Mouse (Mus musculus): ENCODE measurements around the gene Anapc16. TPM values are rescaled to one million over a fixed set of nuclear protein-coding genes. Genes with fewer than 3 reads are reported as not detected.

Gene Anapc16
- total RNA-seq (2012; rRNA removed) (61.5 and 73.0 TPM in 2 replicates), polyA plus RNA-seq (2012; ENCODE audit: insufficient read depth in 1 of 2, insufficient read length in 2 of 2, low read depth in 1 of 2, low replicate concordance in 2 of 2, missing spikeins in 1 of 2) (10 to 100 TPM in 1 of 2 experiments, not detected in 1; 53.7 TPM)

GRCm38 (mm10) chr10:60002673-60003212, at the start of gene Anapc16, which contains the start of gene Ascc1:
Anapc16 (minus strand) TSS chr10:60003135.
Ascc1 (plus strand) TSS chr10:60002805.
- H3K36me3 ChIP-seq (ENCODE audit: control insufficient read depth in 1 of 2, insufficient read depth in 2 of 2, low read length in 2 of 2): peaks cover 0 to 29% of the 10 kb centered on the region in 2 experiments; a peak in 2 of 4 replicates
- H3K4me1 ChIP-seq (ENCODE audit: control insufficient read depth in 1 of 2, insufficient read depth in 2 of 2, low read length in 2 of 2): peaks cover 7 to 17% of the 10 kb centered on the region in 2 experiments
- H3K9ac ChIP-seq (ENCODE audit: control insufficient read depth, low read depth, low read length, poor library complexity, severe bottlenecking): peak within 1 kb of the TSS; percentile 91
- H3K4me3 ChIP-seq (ENCODE audit: control insufficient read depth in 1 of 2, insufficient read depth in 1 of 2, low read depth in 2 of 2, low read length in 2 of 2): peak within 1 kb of the TSS; percentile 76 to 90
- peak within 1 kb of the TSS; percentile 95 for H3K27ac ChIP-seq (ENCODE audit: control insufficient read depth, low read depth, low read length)
- no peaks in the 10 kb centered on the region for H3K9me3 ChIP-seq (replicated peaks; ENCODE audit: insufficient read depth, low read length)
- DNase-seq (ENCODE audit: low read depth, low spot score): peak; percentile 98
- peaks cover 16% of the 10 kb centered on the region for H3K79me2 ChIP-seq (ENCODE audit: control insufficient read depth, insufficient read depth, low read length, poor library complexity)
- H3K27me3 ChIP-seq (ENCODE audit: control insufficient read depth in 1 of 2, insufficient read depth in 2 of 2, low read length in 2 of 2): no peaks in the 10 kb centered on the region
- peak; percentile 34; the same call in 1 of the 2 replicates for TF ChIP-seq KAT2A (conservative IDR thresholded peaks at IDR 0.05; ENCODE audit: low read depth, low read length)
- TF ChIP-seq POLR2A (IDR thresholded peaks at IDR 0.05; ENCODE audit: control insufficient read depth in 1 of 2, insufficient read depth in 1 of 2, low read depth in 1 of 2, low read length in 2 of 2, poor library complexity in 1 of 2): peak; percentile 40 to 95; a peak in 3 of 4 replicates
- TF ChIP-seq ZC3H11A (IDR thresholded peaks at IDR 0.05; ENCODE audit: low read depth, low read length): no peak
- no peak for TF ChIP-seq CTCF (IDR thresholded peaks at IDR 0.05 in 2 of 3, conservative IDR thresholded peaks at IDR 0.05 in 1 of 3; ENCODE audit: control insufficient read depth in 1 of 3, insufficient read depth in 1 of 3, low read depth in 2 of 3, low read length in 3 of 3, poor library complexity in 1 of 3, severe bottlenecking in 1 of 3)
- TF ChIP-seq CHD1 (IDR thresholded peaks at IDR 0.05; ENCODE audit: low read depth, low read length): no peak
- no peak for TF ChIP-seq ZKSCAN1 (IDR thresholded peaks at IDR 0.05; ENCODE audit: low read depth, low read length)
- TF ChIP-seq TBP (IDR thresholded peaks at IDR 0.05; ENCODE audit: low read depth, low read length): no peak
- TF ChIP-seq MYB (IDR thresholded peaks at IDR 0.05; ENCODE audit: low read depth, low read length): no peak
- peak; percentile 79 for TF ChIP-seq NRF1 (IDR thresholded peaks at IDR 0.05; ENCODE audit: insufficient read depth, low read depth, low read length, poor library complexity, severe bottlenecking)
- peak; percentile 14; the same call in 1 of the 2 replicates for TF ChIP-seq USF1 (IDR thresholded peaks at IDR 0.05; ENCODE audit: low read depth, low read length)
- TF ChIP-seq MXI1 (IDR thresholded peaks at IDR 0.05; ENCODE audit: low read depth, low read length): no peak
- TF ChIP-seq USF2 (IDR thresholded peaks at IDR 0.05; ENCODE audit: borderline replicate concordance in 1 of 2, insufficient read depth in 1 of 2, low read depth in 1 of 2, low read length in 2 of 2): no peak
- TF ChIP-seq MAX (IDR thresholded peaks at IDR 0.05; ENCODE audit: low read length): peak; percentile 28
- TF ChIP-seq UBTF (IDR thresholded peaks at IDR 0.05; ENCODE audit: borderline replicate concordance, insufficient read depth, low read depth, low read length): no peak
- peak; percentile 92 for TF ChIP-seq POLR2AphosphoS2 (IDR thresholded peaks at IDR 0.05; ENCODE audit: low read length)
- TF ChIP-seq NELFE (IDR thresholded peaks at IDR 0.05; ENCODE audit: low read depth, low read length): peak; percentile 92
- TF ChIP-seq GATA1 (IDR thresholded peaks at IDR 0.05; ENCODE audit: low read depth, low read length): no peak
- no peak for TF ChIP-seq RAD21 (IDR thresholded peaks at IDR 0.05; ENCODE audit: low read depth, low read length)
- TF ChIP-seq SIN3A (IDR thresholded peaks at IDR 0.05; ENCODE audit: low read length): peak; percentile 1; the same call in 1 of the 2 replicates
- no peak for TF ChIP-seq SMC3 (IDR thresholded peaks at IDR 0.05; ENCODE audit: low read depth, low read length)
- TF ChIP-seq BHLHE40 (IDR thresholded peaks at IDR 0.05; ENCODE audit: borderline replicate concordance, low read depth, low read length): no peak
- no peak for TF ChIP-seq MAFK (IDR thresholded peaks at IDR 0.05; ENCODE audit: borderline replicate concordance, low read depth, low read length)
- no peak for TF ChIP-seq ETS1 (IDR thresholded peaks at IDR 0.05; ENCODE audit: low read depth, low read length)
- TF ChIP-seq MAZ (IDR thresholded peaks at IDR 0.05; ENCODE audit: low read depth, low read length): 0 out of 2 replicates have a peak, but pooled peaks have one; percentile 27
- TF ChIP-seq E2F4 (IDR thresholded peaks at IDR 0.05; ENCODE audit: borderline replicate concordance, low read depth, low read length): no peak; the same call in 1 of the 2 replicates
- no peak for TF ChIP-seq POLR2AphosphoS5 (IDR thresholded peaks at IDR 0.05; ENCODE audit: borderline replicate concordance, low read depth, low read length)
- TF ChIP-seq MYC (IDR thresholded peaks at IDR 0.05; ENCODE audit: low read depth, low read length): 0 out of 2 replicates have a peak, but pooled peaks have one; percentile 43
- no peak for TF ChIP-seq RCOR1 (IDR thresholded peaks at IDR 0.05; ENCODE audit: low read depth, low read length)
- TF ChIP-seq TAL1 (IDR thresholded peaks at IDR 0.05; ENCODE audit: low read length): no peak
- no peak; the same call in 1 of the 2 replicates for TF ChIP-seq TCF12 (IDR thresholded peaks at IDR 0.05; ENCODE audit: low read depth, low read length)
- TF ChIP-seq ELF1 (IDR thresholded peaks at IDR 0.05; ENCODE audit: low read depth, low read length): peak; percentile 79
- peak; percentile 64 for TF ChIP-seq ZMIZ1 (IDR thresholded peaks at IDR 0.05; ENCODE audit: low read depth, low read length)
- no peak for TF ChIP-seq GABPA (IDR thresholded peaks at IDR 0.05; ENCODE audit: low read depth, low read length)
- TF ChIP-seq ZNF384 (IDR thresholded peaks at IDR 0.05; ENCODE audit: low read depth, low read length): 0 out of 2 replicates have a peak, but pooled peaks have one; percentile 5
- no peak for TF ChIP-seq JUND (IDR thresholded peaks at IDR 0.05; ENCODE audit: low read depth, low read length)
- no peak for TF ChIP-seq MEF2A (IDR thresholded peaks at IDR 0.05; ENCODE audit: extremely low read depth, insufficient replicate concordance, low read depth, low read length, poor library complexity, severe bottlenecking)

All from MEL (cell line).